15 mouse cellular contexts compared by ENCODE assay signal in genomic region chr1:118895026-118895762, GRCm38 (mm10).
DNase-seq lines count a peak whose midpoint lies in the region; ATAC-seq and TF ChIP-seq lines count a peak whose summit lies in the region.
"Had no signal": no experiment of that assay in that cellular context is flagged by ENCODE, and none has a peak within 500 bp of the region (broad histone marks: within the 10 kb centered on the region; RNA-seq: fewer than 3 reads in every experiment).

No protein-coding gene starts in this region.

- no peak for TF ChIP-seq CTCF in stomach, postnatal 0 days (IDR thresholded peaks at IDR 0.05; ENCODE audit: low read depth)

- H3K4me2 ChIP-seq in lung, embryonic 15.5 days: no peak overlapping the region
- H3K4me2 ChIP-seq in stomach, postnatal 0 days (replicated peaks; ENCODE audit: low read depth): no peak overlapping the region

- no peak overlapping the region for H3K9ac ChIP-seq in lung, embryonic 15.5 days
- no peak overlapping the region for H3K9ac ChIP-seq in stomach, postnatal 0 days (ENCODE audit: low read length)

- no peak for TF ChIP-seq EP300 in stomach, postnatal 0 days (optimal IDR thresholded peaks at IDR 0.05)

- no peaks in the 10 kb centered on the region for H3K9me3 ChIP-seq in lung, embryonic 15.5 days
- H3K9me3 ChIP-seq in stomach, postnatal 0 days (ENCODE audit: control insufficient read depth, low read length): no peaks in the 10 kb centered on the region
- H3K9me3 ChIP-seq: midbrain, embryonic 10.5 days had no signal

- H3K4me1 ChIP-seq in lung, embryonic 15.5 days: no peaks in the 10 kb centered on the region
- H3K4me1 ChIP-seq in stomach, postnatal 0 days (replicated peaks; ENCODE audit: control insufficient read depth, insufficient read depth): no peaks in the 10 kb centered on the region

- peak; percentile 58 to 67 for DNase-seq in cerebellum, postnatal 10 days
- DNase-seq in cerebellum, adult 11 months: no peak
- no peak for DNase-seq in lung, postnatal 25 days (ENCODE audit: low spot score)
- DNase-seq in heart, postnatal 10 days: peak; percentile 72 to 75
- no peak for DNase-seq in stomach, postnatal 0 days (ENCODE audit: low spot score)
- DNase-seq in retina, postnatal 1 day: no peak
- DNase-seq in spleen, adult 12 weeks (ENCODE audit: low spot score): no peak
- DNase-seq: adrenal gland, postnatal 25 days; cerebellum, adult 2 months; liver; thymus, postnatal 4 days had no signal

- intact Hi-C loops in heart, postnatal 10 days (cut with DNase I): no loop called here

- H3K4me3 ChIP-seq in lung, embryonic 15.5 days: no peak overlapping the region
- H3K4me3 ChIP-seq in stomach, postnatal 0 days (ENCODE audit: low read depth, low read length): no peak overlapping the region
- H3K4me3 ChIP-seq: erythroblast, embryonic 14.5 days; midbrain, embryonic 10.5 days had no signal

- ATAC-seq in lung, embryonic 15.5 days (ENCODE audit: borderline replicate concordance, extremely low read depth, low FRiP score, low TSS enrichment): peak; percentile 50; the same call in 1 of the 2 replicates
- ATAC-seq in stomach, postnatal 0 days (ENCODE audit: low FRiP score, low TSS enrichment): peak; percentile 71

- H3K27me3 ChIP-seq in lung, embryonic 15.5 days: peaks cover 52% of the 10 kb centered on the region
- H3K27me3 ChIP-seq in stomach, postnatal 0 days (ENCODE audit: control insufficient read depth, insufficient read depth, low read length): no peaks in the 10 kb centered on the region

- H3K36me3 ChIP-seq in lung, embryonic 15.5 days: no peaks in the 10 kb centered on the region
- H3K36me3 ChIP-seq in stomach, postnatal 0 days (ENCODE audit: control insufficient read depth, insufficient read depth, low read length): no peaks in the 10 kb centered on the region
- H3K36me3 ChIP-seq: G1E; midbrain, embryonic 10.5 days had no signal

- 67% methylated on average over 9 of the region's 9 CpGs for WGBS in lung, embryonic 15.5 days
- WGBS in stomach, postnatal 0 days: 60% methylated on average over 9 of the region's 9 CpGs

- H3K27ac ChIP-seq in lung, embryonic 15.5 days: no peak overlapping the region
- H3K27ac ChIP-seq in stomach, postnatal 0 days (replicated peaks): no peak overlapping the region
- H3K27ac ChIP-seq: midbrain, embryonic 10.5 days had no signal

Comparison
In these comparisons a context has a peak if more than half of its experiments do, and no peak if none do; other contexts are left out.
1. DNase-seq: peak in cerebellum, postnatal 10 days (2 of 2) and heart, postnatal 10 days (2 of 2); none in cerebellum, adult 11 months (single experiment), lung, postnatal 25 days (single experiment), stomach, postnatal 0 days (single experiment), retina, postnatal 1 day (single experiment) and spleen, adult 12 weeks (single experiment).